Mouse (Mus musculus) lung, postnatal 14 days (tissue): ENCODE results near the gene Tead3.

Source experiments
- DNase-seq: peaks from one replicate; pipeline ENCODE4 v3.0.0; 2021

Tead3 gene

DNA sequence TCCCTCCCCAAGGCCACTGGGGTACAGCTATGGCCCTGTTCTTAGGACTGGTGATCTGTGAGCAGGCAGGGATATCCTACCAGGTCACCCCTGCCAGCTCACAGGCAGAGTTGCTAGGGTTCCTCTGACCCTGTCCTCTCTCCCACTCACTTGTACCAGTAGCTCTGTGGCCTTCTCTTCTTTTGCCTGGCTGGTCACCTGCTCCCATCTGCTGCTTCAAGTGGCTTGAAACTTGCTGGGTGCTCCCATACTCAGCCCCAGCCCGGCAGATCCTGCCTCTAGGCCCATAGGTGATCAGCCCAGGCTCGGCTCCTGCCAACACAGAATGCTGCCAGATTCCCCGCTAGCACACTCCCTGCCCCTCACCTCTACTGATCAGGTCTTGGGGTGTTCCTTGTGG, 49.8 kb downstream of the Tead3 start:
- DNase-seq, result no peak

DNA sequence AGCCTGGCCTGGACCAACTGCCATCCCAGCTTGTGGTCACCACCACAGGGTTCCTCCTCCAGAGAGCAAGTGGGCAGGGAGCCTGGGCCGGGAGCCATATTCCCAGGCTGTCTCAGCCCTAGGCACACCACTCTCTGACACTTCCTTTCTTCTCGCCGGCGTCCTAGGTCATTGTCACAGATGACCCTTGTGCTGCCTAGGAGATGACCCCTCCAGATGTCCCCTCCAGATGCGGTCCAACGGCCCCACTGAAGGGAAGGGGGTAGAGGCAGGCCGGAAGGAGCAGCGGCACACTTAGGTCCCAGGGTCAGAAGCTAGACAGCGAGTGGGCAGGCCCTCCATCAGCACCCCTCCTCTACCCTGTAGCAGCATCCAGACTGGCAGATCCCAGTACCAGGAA, 50.3 kb downstream of the Tead3 start:
- DNase-seq, result peak; percentile 24

DNA sequence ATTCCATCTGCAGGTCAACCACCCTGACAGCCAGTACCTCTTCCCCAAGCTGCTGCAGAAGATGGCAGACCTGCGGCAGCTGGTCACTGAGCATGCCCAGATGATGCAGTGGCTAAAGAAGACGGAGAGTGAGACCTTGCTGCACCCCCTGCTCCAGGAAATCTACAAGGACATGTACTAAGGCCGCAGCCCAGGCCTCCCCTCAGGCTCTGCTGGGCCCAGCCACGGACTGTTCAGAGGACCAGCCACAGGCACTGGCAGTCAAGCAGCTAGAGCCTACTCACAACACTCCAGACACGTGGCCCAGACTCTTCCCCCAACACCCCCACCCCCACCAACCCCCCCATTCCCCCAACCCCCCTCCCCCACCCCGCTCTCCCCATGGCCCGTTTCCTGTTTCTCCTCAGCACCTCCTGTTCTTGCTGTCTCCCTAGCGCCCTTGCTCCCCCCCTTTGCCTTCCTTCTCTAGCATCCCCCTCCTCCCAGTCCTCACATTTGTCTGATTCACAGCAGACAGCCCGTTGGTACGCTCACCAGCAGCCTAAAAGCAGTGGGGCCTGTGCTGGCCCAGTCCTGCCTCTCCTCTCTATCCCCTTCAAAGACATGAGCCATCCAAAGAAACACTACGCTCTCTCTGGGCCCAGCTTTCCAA, 50.8 kb downstream of the Tead3 start:
- no peak for DNase-seq

DNA sequence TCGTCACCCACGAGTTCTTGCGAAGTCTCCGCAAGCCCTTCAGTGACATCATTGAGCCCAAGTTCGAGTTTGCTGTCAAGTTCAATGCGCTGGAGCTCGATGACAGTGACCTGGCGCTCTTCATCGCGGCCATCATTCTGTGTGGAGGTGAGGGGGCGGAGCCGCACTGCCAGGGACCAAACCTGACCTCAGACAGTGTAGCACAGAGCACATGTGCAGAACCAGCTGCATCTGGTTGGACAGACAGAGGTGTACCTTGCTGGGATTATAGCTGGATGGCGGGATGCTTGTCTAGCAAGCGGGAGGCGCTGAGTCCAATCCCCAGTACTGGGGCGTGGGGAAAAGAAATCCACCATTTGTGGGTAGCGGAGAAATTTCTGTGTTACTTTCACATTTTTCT, 51.7 kb downstream of the Tead3 start:
- DNase-seq, result no peak

DNA sequence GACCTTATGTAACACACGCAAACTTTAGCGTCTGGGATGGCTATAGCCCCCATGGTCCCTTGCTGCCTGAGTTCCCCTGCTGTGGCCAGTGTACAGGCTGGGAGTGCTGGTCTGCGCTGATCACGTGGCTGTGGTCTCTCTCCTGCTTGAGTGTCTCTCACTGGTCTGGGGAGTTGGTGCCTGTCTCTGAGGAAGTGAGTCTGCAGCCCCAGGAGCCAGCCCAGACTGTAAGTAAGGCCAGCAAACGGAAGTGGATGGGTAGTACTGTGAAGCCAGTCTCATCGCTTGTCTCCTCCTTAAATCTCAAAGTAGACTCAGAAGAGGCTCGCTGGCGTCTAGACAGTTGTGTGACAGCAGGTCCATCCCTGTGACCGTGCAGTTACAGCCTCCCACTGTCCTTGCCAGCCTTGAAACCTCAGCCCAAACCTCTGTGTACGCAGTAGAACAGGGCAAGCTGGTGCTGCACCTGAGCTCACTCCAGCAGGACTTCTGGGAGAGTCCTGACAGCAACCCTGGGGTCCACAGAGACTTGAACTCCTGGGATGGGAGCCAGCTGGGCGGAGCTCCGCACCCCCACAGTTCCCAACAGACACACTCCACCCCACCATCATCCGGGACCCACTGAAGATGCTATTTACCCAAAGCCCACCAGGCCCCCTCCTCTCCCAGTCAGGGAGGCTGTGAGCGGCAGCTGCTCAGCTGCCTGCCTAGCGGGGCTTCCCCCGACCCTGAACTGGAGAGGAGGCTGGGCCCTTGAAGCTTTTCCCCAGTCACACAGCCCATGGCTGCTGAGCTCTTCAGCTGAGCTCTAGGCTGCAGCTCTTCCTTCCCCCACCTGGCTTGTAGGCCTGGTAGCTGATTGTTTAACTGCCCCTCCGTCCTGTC, 55.9 kb downstream of the Tead3 start:
- DNase-seq, result no peak

DNA sequence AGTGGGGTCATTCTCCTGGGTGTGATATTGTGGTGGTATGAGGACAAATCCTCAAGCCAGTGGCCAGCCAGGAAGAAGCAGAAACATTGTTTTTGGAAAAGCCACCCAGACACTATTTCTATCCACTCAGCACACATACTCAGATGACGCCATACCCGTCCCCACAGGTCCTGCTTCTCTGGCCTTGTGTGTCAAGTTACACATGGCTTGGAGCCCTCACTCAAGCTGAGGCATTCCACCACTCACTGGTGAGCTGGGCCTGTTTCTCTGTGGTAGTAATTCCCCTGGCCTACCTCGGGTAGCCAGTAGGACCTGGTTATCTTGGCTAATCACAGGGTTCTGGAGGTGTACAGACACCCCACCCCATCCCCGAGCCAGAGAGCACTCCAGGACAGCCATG, 56.9 kb downstream of the Tead3 start:
- no peak for DNase-seq

DNA sequence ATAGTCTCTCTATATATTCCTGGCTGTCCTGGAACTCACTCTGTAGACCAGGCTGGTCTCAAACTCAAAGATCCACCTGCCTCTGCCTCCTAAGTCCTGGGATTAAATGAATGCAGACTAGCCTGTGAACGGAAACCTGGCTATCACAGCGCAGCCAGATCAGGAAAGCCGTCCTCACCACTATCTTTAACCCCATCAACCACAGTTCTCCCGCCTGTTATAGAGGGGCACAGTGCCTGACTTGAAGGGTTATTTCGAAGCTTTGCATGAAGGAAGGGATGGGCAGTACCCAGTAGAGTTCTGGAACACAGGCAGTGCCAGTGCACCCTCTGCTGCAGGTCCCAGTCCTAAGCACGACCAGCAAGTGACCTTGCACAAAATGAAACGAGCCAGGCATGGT, 59.3 kb downstream of the Tead3 start:
- no peak for DNase-seq

DNA sequence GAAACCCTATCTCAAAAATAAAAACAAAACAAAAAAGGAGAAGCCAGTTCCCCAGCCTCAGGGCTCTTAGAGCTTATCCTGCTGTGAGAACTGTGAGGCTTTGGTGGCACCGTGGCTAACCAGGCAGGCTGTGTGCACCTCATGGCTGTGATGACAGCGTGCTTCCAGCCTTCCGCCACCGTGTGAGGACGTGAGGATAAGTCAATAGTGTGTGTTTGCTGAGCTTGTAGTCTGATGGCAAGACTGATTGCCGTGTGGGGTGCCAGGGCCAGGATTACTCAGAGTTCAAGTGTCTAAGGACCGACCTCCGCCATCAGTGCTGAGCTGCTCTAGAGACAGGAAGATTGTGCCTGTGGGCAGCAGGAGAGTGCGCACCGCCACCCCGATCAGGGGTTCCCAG, 59.9 kb downstream of the Tead3 start:
- no peak for DNase-seq

DNA sequence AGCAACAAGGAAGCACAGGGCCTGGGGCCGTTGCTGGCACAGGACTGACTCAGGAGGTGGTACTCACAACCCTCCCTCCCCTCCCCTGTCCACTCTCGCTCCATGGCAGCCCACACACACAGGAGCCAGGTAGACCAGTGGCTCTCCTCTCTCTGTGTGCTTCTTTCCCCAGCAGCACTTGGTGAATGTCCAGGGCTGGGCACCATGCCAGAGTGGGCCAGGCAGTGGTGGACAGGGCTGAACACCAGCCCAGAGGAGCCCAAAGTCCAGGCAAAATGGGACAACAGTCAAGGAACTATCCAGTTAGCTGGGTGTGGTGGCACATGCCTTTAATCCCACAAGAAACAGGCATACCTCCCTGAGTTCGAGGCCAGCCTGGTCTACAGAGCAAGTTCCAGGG, 60.4 kb downstream of the Tead3 start:
- DNase-seq, result peak; percentile 79

DNA sequence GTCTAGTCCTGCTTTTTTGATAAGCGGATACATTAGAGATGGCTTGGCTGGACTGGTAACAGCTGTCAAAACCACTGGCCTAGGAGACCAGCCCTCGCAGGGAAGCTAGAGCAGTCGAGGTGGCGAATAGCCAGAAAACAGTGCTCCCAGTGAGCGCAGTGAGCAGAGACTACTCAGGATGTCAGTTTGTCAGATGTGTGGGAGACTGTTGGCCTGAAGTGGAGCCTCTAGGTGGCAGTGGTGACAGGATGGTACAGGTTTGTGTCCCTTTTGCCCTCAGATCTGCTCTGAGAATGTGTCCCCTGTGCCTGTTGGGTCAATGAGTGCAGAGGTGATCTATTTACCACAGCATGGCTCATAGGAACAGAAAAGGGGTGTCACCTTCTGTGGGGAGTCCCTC, 62.6 kb downstream of the Tead3 start:
- DNase-seq, result no peak

DNA sequence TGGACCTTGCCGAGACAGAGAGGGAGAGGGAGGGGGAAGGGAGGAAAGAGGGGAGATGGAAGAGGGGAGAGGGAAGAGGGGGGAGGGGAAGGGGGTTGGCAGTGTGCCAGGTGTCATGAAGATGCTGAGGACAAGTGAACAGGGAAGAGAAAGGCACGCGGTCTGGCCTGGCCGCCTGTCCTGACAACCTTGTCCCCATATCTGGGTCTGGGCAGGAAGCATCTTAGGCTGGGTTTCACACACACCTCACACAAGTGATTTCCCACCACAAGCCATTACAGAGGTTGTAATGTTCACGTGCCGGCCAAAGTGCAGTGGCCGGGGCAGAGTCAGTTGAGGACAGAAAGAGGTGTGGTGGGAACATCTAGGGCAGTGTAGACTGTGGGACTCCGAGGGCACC, 63.0 kb downstream of the Tead3 start:
- DNase-seq, result no peak

DNA sequence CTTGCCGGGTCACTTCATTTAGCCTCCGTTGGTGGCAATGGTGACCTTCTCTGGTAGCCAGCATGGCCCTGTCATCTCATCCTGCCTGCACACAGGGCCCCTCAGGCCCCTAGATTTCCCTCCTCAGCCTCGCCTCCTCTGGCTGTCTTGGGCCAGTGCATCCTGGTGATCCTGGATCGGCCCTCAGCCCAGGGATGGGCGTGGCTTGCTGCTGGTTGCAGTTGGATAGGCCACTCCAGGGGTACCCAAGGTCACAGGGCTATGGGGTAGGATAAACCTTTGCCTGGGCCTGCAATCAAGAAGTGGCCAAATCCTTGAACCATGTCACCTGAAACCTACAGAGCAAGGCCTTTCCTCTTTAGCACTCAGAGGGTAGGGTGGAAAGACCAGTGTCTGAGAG, 63.7 kb downstream of the Tead3 start:
- no peak for DNase-seq

DNA sequence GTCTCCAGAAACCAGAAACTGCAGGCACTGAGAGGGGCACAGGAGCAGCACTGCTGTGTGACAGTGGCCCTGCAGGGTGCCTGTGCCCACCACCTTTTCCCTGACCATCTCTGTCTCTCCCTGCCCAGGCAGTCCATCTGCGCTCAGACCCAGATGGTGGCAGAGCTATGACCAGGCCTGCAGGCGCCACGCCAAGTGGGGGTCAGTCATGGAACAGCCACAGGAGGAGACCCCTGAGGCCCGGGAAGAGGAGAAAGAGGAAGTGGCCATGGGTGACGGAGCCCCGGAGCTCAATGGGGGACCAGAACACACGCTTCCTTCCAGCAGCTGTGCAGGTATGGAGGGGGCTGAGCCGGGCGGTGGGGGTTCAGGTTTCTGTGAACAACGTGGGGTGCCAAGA, 64.5 kb downstream of the Tead3 start:
- DNase-seq, result no peak

DNA sequence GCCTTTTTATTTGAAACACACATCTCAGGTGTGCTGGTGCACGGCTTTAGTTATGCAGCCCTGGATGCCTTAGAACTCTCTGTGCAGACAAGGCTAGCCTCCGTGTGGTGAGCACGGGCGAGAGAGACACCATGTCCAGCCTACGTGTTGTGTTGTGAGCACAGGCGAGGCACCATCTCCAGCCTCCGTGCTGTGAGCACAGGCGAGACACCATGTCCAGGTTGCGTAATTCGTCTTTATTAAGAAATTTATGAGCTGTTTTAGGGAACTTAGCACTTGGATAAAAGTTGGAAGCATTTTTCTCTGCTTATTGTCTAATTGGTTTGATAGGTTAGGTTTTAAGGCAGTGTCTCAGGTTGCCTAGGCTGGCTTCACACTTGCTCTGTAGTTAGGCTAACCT, 67.4 kb downstream of the Tead3 start:
- no peak for DNase-seq

DNA sequence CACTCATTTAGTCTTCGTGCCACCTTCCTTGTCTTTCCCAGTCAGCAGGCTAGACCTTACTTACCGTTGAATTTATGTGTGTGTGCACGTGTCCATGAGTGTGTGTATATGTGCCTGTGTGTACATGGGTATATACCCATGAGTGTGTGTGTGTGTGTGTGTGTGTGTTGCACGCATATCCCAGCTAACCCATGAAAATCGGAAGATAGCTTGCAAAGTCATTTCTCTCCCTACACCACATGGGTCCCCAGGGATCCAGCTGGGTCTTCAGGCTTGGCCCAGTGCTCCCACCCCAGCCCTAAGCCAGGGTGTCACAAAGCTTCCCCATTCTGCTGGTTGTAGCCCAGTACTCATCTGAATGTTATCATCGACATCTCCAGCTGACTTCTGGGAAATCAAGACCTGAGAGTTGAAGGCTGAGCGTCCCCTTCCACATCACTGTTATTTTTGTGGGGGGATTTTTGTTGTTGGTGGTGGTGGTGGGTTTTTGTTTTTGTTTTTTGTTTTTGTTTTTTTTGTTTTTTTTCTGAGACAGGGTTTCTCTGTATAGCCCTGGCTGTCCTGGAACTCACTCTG, 68.7 kb downstream of the Tead3 start:
- no peak for DNase-seq
